Mouse (Mus musculus): ENCODE results near the gene Itga2.

- TF ChIP-seq CTCF (IDR thresholded peaks at IDR 0.05; ENCODE audit: control insufficient read depth, insufficient read depth, insufficient read length): no peak
- TF ChIP-seq MYOG (IDR thresholded peaks at IDR 0.05; ENCODE audit: control insufficient read depth, extremely low read depth, insufficient read length): no peak
- no peak for TF ChIP-seq MAX (IDR thresholded peaks at IDR 0.05)
- TF ChIP-seq CEBPB (IDR thresholded peaks at IDR 0.05; ENCODE audit: low read depth): no peak
- TF ChIP-seq FOSL1 (IDR thresholded peaks at IDR 0.05; ENCODE audit: insufficient read depth, low read length, poor library complexity, severe bottlenecking): no peak
- TF ChIP-seq USF1 (IDR thresholded peaks at IDR 0.05; ENCODE audit: low read depth): no peak
Measured at GRCm38 (mm10) chr13:114855573-114856268, 76.2 kb downstream of the Itga2 start.

Measured in C2C12 (cell line).